32 mouse cellular contexts compared by ENCODE assay signal in genomic region chr2:108789166-108789565, GRCm38 (mm10).
DNase-seq lines count a peak whose midpoint lies in the region; ATAC-seq and TF ChIP-seq lines count a peak whose summit lies in the region.
"Had no signal": no experiment of that assay in that cellular context is flagged by ENCODE, and none has a peak within 500 bp of the region (broad histone marks: within the 10 kb centered on the region; RNA-seq: fewer than 3 reads in every experiment).

No protein-coding gene starts in this region.

- no peaks in the 10 kb centered on the region for H3K36me3 ChIP-seq in liver, postnatal 0 days (replicated peaks; ENCODE audit: insufficient read depth, low read length)
- H3K36me3 ChIP-seq: heart, embryonic 12.5 days; hindbrain, embryonic 13.5 days; midbrain, embryonic 15.5 days; neural tube, embryonic 15.5 days had no signal

- 75% methylated on average over 7 of the region's 7 CpGs for WGBS in liver, postnatal 0 days (ENCODE audit: insufficient replicate concordance)

- peak; percentile 7 to 17 for DNase-seq in layer of hippocampus, postnatal 14 days (ENCODE audit: low spot score in 2 of 2)
- DNase-seq in layer of hippocampus, adult 2 months (ENCODE audit: low spot score in 2 of 2): no peak
- DNase-seq in brain, adult 2 months (ENCODE audit: low read depth, low spot score): peak; percentile 77
- DNase-seq in frontal cortex, adult 2 months (ENCODE audit: extremely low spot score in 1 of 2, low spot score in 1 of 2): peak; percentile 58 to 71
- DNase-seq in left cerebral cortex, postnatal 25 days (ENCODE audit: low spot score in 2 of 2): peak; percentile 35 to 87
- no peak for DNase-seq in cerebellum, adult 9-10 months
- no peak for DNase-seq in kidney, adult 11 months
- no peak for DNase-seq in liver, postnatal 0 days
- DNase-seq: adrenal gland, postnatal 14 days; cerebellum, adult 18-20 months; cerebellum, postnatal 14 days; gastrocnemius, postnatal 25 days; heart, adult 2 months; heart, postnatal 4 days; kidney, adult 9 months; kidney, postnatal 14 days; liver; lung, embryonic 14.5 days; lung, postnatal 14 days; retina, postnatal 1 day; spleen, adult 18-20 months; thymus, adult 18-20 months; thymus, postnatal 36 days had no signal

- ATAC-seq in liver, postnatal 0 days: no peak
- ATAC-seq: CD4-positive, CD25-positive, alpha-beta regulatory T cell, adult 4 months; forebrain, embryonic 16.5 days; intestine, embryonic 16.5 days; midbrain, embryonic 15.5 days had no signal

- H3K4me3 ChIP-seq in layer of hippocampus, adult 2 months: no peak overlapping the region
- H3K4me3 ChIP-seq in liver, postnatal 0 days (ENCODE audit: low read depth, low read length): no peak overlapping the region
- H3K4me3 ChIP-seq: erythroblast, embryonic 14.5 days; heart, adult 2 months; heart, embryonic 12.5 days; hindbrain, embryonic 13.5 days; midbrain, embryonic 15.5 days; neural tube, embryonic 15.5 days had no signal

- no peak overlapping the region for H3K4me2 ChIP-seq in liver, postnatal 0 days (ENCODE audit: low read depth, low read length)
- H3K4me2 ChIP-seq: heart, embryonic 12.5 days; hindbrain, embryonic 13.5 days; lung, embryonic 14.5 days; midbrain, embryonic 15.5 days; neural tube, embryonic 15.5 days had no signal

- no peaks in the 10 kb centered on the region for H3K27me3 ChIP-seq in liver, postnatal 0 days (ENCODE audit: insufficient read depth, low read length)
- H3K27me3 ChIP-seq: heart, embryonic 12.5 days; hindbrain, embryonic 13.5 days; midbrain, embryonic 15.5 days; neural tube, embryonic 15.5 days had no signal

- no peak overlapping the region for H3K9ac ChIP-seq in liver, postnatal 0 days (replicated peaks)
- H3K9ac ChIP-seq: heart, embryonic 12.5 days; hindbrain, embryonic 13.5 days; liver, embryonic 14.5 days; lung, embryonic 14.5 days; midbrain, embryonic 15.5 days; neural tube, embryonic 15.5 days had no signal

- no peaks in the 10 kb centered on the region for H3K9me3 ChIP-seq in liver, postnatal 0 days (ENCODE audit: low read length)
- H3K9me3 ChIP-seq: heart, embryonic 12.5 days; hindbrain, embryonic 13.5 days; midbrain, embryonic 15.5 days; neural tube, embryonic 15.5 days had no signal

- no peak for TF ChIP-seq CTCF in layer of hippocampus, adult 2 months (conservative IDR thresholded peaks at IDR 0.05)
- TF ChIP-seq CTCF in liver, postnatal 0 days (IDR thresholded peaks at IDR 0.05; ENCODE audit: low read depth): no peak

- TF ChIP-seq EP300 in liver, postnatal 0 days (IDR thresholded peaks at IDR 0.05; ENCODE audit: low read depth): no peak

- H3K27ac ChIP-seq in layer of hippocampus, adult 2 months: no peak overlapping the region; the same call in 1 of the 2 replicates
- H3K27ac ChIP-seq in liver, postnatal 0 days (ENCODE audit: low read depth): no peak overlapping the region
- H3K27ac ChIP-seq: heart, adult 2 months; hindbrain, embryonic 13.5 days; liver, embryonic 14.5 days; midbrain, embryonic 15.5 days; neural tube, embryonic 15.5 days had no signal

- H3K4me1 ChIP-seq in liver, postnatal 0 days (ENCODE audit: insufficient read depth): no peaks in the 10 kb centered on the region
- H3K4me1 ChIP-seq: heart, embryonic 12.5 days; hindbrain, embryonic 13.5 days; midbrain, embryonic 15.5 days; neural tube, embryonic 15.5 days had no signal

- intact Hi-C loops in left cerebral cortex, postnatal 25 days (cut with DNase I): loop anchor here (1.0 to 10.0 kb wide), 2 partner anchors 830 to 886 kb away; partner anchors contain the start of gene Bdnf

Comparison
In these comparisons a context has a peak if more than half of its experiments do, and no peak if none do; other contexts are left out.
1. DNase-seq: peak in layer of hippocampus, postnatal 14 days (2 of 2), brain, adult 2 months (single experiment), frontal cortex, adult 2 months (2 of 2) and left cerebral cortex, postnatal 25 days (2 of 2); none in layer of hippocampus, adult 2 months (0 of 2), cerebellum, adult 9-10 months (single experiment), kidney, adult 11 months (single experiment) and liver, postnatal 0 days (single experiment).